Mouse (Mus musculus) mouse embryonic stem cell (cell line): ENCODE measurements around the gene Acaa1a.

ENCODE experiments used
- in situ Hi-C, 2 experiments: fragments of 300-500 bp; cut with MboI; formaldehyde crosslinking; loops; 1 replicate in 1 of 2; 3 replicates in 1 of 2; pipeline ENCODE4 v1.14.3; 2019 to 2020; ENCODE audit warnings: low sequenced_read_pairs in 2 of 2, low pct_unique_long_range_greater_than_20kb in 1 of 2, mixed read lengths in 1 of 2; ENCODE audit not compliant: unreplicated experiment in 1 of 2

Acaa1a gene

DNA sequence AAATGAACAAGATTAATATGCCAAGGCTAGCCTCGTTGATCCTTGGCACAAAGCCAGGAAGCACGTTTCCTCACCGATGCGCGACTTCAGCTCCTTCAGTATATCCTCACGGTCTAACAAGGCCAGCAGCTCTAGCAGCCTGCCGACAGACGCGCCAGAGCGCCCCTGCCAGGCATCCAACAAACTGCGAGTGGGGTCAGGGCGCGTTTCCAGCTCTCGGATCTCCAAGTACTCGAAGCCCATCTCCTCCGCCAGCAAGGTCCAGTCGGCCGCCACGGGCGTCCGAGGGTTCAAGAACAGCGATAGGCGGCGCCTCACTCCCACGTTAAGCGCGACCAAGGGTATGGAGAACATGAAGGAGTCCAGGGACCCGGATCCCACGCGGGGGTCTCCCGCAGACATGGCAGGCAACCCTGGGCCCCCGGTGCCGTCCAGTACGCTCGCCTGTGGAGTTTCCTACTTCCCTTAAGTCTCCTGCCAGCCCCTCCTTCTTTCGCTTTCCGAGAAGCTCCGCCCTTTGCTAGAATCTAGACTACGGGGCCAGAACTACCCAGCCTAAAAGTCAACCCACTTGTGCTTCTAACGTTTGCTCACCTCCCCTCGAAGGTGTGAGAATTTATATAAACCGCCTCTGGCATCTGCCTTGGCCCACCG lies at the start of gene Acaa1a:
Acaa1a (plus strand) TSS at position 119 of the 654 bp plus-strand sequence.
- in situ Hi-C loops, result no loop called here

DNA sequence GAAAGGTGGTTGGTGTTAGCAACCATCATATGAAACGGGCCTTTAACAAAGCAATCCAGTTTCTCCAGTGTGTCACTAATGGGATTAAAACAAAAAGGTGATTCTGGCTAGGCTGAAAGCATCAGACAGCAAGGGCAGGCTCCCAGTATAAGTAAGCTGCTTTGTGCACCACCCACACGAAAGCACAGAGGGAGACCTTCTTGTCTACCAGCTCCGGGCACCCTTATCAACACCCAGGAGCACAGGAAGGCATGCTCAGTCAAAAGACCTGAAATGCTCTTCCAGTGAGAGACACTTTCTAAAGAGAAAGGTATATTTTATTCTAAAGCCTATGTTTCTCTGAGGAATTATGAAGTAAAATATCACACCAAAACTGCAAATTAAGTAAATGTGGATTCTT lies 48.7 kb upstream of the Acaa1a start:
- in situ Hi-C loops, result no loop called here

DNA sequence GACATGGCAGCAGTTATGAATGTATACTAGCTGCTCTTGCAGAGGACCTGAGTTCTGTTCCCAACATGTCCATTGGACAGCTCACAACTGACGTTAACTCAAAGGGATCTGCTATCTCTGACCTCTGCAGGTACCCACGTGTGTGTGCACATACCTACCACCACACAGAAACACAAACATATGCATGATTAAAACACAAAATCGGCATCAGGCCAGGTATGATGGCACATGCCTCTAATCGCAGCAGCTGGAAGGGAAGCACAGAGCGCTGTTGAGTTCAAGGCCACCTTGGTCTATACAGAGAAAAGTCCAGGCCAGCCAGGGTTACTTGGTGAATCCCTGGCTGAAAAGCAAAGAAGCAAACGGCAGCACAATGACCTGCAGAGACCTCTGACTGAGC lies 41.8 kb upstream of the Acaa1a start:
- in situ Hi-C loops, result no loop called here

DNA sequence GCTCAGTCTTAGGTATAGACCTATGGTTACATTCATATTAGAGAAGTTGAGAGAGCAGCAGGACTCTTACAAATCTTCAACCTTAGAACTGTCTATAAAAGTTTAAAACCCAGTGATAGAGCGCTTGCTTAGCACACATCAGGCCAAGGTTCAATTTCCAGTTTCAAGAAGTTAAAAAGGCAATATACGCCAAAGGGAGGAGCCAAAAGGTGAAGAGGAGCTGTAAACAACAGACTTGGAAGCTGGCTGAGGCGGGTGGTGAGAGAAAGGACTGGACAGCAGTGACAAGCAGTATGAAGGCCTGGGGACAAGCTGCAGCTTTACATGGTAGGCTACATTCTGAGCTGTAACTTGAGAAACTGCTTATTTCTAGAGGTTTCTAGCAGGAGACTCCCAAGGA lies 40.9 kb upstream of the Acaa1a start:
- in situ Hi-C loops, result no loop called here

DNA sequence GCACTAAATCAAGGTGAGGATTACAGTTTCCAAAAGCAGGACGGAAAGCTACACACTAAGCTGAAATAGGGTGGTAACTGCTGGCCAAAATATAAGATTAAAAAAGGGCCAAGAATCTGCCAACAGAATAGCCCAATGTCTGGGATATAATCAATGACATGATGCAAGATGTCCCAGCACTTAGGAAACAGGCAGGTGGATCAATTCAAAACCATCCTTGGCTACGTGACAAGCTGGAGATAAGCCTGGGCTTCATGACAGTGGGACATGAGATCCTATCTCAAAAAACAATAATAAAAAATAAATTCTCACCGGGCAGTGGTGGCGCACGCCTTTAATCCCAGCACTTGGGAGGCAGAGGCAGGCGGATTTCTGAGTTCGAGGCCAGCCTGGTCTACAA lies 33.6 kb upstream of the Acaa1a start:
- in situ Hi-C loops, result no loop called here

DNA sequence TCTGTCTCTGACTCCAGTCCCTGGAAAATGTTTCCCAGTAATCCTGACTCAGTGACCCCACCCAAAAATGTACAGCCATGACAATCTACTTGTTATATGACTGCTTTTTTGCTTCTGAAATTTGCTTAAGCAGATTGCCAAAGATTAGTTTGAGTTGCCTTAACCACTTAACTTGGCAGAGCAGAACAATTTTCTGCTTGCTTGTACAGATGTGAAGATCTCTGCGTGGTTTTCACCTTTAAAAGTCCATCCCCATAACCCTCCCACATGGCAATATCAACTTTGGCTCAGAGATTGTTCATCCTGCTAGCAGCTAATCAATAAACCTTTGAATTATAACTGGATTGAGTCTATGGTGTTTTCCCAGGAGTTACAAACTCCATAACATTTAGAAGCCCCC lies 30.4 kb upstream of the Acaa1a start:
- in situ Hi-C loops, result no loop called here

DNA sequence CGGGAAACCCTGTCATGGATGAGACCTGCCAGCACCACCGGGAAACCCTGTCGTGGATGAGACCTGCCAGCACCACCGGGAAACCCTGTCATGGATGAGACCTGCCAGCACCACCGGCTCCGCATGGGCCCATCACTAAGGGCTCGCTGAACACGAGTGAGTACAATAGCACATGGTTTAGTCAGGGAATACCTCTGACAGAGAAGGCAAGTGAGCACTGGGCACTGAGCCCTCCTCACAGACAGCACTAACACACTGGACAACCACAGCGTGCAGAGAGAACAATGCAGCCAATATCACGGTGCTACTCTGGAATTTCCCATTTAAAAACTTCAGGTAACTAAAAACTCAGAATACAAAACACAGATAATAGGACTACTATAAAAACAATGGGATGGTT lies 26.4 kb upstream of the Acaa1a start:
- in situ Hi-C loops, result no loop called here

DNA sequence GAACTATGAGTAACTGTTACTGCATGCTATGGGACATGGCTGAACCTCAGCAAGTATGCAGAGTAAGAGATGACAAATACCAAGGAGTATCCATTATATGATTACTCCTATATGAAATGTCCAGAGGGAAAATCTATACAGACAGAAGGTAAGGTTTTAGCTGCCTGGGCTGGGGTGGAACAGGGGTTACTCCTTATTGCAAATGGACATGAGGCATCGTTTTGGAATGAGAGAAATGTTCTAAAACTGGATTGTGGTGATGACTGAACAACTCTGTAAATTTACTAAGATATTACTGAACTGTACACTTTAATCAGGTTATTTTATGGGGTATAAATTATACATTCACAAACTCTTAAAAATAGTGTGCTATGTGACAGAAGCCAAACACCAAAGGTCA lies 20.6 kb upstream of the Acaa1a start:
- in situ Hi-C loops, result no loop called here

DNA sequence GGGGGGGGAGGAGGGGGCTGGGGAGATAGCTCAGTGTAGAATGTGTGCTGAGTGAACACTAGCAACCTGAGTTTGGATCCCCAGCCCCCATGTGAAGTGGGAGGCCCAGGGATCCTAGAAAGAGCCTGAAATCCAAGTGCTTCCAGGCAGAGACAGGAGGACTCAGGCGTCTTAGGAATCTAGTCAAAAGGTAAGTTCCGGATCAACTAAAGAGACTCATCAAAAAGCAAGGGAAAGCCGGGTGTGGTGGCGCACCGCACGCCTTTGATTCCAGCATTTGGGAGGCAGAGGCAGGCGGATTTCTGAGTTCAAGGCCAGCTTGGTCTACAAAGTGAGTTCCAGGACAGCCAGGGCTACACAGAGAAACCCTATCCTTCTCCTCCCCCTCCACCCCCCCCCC lies 19.0 kb upstream of the Acaa1a start:
- in situ Hi-C loops, result no loop called here

DNA sequence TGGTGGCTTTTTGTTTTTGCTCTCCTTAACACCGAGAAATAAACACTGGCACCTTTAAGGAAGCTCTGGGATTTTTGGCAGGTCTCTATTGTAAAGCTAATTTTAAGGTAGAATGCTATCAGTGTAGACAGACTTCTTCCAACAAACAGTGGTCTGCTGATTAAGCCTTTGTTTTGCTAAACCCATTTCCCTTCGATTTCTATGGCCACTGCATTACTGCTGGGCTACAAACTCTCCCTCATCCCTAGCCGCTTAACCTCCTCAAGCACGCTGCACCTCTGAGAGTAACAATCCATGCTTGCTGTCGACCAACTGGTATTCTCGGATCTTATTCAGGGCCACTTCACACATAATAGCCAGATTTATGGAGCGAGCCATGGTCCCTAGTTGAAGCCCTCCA lies 18.5 kb upstream of the Acaa1a start:
- in situ Hi-C loops, result no loop called here

DNA sequence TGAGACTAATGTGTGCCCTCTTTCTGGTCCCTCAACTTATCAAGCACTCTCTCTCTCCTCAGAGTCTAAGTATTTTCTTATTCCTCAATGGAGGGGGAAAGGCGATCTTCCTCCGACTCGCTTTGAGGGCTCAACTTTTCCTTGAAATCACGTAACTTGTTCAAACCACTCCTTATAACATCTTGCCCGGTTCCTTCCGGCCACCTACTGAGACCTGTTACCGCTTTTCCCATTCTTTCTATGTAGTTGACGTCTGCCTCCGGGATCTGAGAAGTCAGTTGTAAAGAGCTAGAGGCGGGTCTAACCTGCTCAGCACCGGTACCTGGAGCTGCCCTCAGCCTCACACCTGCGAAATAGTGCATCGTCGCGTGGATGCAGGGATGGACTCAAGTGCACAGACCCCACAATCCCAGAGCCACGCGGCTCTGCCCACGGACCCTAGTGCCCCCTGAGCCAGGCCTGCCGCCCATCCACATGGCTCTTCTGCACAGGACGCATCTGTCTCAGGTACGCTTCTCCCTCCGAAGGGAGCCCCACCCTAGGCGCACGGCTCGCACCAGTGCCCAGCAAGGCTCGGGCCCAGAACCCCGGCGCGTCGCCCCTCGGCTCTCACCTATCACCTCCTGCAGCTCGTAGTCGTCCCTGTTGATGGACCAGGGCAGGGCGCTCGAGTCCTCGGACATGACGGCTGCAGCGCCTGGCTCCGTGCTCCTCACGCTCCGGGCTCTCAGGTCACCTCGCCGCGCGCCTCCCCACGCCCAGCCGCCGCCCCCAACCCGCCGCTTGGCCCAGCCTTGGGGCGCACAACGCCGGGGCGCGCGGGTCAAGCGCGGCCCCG lies 17.9 kb upstream of the Acaa1a start:
- in situ Hi-C loops, result no loop called here

DNA sequence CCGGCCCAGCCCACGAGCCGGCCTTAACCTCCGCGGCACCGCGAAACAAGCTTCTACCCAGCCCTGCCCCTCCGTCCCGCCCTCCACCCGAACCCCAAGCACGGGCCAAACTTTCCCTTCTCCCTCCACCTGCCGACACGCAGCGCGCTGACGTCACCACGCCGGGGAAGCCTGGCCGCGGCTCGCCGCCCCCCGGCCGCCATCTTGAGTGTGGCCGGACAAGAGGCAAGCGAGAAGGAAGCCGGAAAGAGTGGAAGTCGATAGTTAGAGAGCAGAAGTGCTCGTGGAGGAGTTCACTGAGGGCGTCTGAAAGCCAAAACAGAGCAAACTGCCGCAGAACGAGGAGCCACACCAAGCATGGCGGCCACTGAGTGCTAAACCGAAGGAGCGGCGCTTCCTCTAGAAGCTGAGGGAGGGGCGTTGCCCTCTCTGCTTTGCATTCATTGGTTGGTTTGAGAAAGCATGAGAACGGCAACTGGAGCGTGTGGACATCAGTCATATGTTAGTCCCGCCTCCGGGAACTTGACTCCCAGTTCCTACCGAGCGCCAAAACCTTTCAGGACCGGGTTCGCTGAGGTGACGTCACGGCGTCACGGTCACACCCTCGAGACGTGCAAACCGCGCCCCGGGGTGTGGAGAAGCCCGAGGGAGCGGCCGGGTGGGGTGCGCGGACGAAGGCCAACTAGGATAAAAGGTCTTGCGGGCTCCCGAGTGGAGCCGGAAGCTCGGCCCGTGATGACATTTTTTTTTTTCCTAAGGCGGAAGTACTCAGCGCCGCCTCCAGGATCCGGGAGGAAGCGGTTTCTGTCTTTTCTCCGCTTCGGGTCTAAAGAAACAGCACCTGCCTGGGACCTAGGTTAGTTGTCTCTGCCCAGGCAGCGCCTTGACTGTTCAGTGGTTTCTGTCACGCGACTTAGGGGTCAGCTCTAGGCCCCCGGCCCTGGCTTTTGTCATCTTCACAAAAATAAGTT lies 16.9 kb upstream of the Acaa1a start, which contains the start of gene Oxsr1:
Oxsr1 (minus strand) TSS at position 139 of the 971 bp plus-strand sequence.
- in situ Hi-C loops, result no loop called here

DNA sequence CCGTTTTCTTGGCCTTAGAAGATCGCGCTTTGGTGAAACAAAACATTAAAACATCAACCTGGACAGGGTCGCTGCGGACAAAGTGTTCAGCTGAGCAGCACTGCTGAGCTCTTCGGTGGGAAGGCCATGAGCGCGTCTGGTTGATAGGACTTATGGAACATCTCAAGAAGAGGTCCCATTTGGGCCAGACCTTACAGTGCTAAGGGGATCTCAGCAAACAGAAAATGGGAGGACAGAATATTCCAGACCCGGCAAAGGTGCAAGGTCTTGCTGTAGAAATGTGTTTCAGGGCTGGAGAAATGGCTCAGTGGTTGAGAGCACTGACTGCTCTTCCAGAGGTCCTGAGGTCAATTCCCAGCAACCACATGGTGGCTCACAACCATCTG lies 16.2 kb upstream of the Acaa1a start:
- in situ Hi-C loops, result no loop called here

DNA sequence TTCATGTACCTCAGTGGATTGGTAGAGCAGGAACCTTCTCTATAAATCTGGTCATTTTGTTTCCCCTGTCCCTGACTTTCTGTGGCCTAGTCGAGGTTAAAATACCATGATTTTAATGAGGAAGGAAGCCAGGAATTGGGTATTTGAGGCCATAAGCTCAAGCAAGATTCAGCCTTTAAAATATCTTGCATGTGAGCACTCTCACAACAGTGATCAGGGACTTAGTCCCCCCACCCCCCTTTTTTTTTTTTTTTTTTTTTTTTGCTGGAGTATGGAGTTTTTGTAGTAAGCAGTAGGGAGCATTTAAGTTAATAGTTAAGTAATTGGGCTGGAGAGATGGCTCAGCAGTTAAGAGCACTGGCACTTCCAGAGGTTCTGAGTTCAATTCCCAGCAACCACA lies 15.3 kb upstream of the Acaa1a start:
- in situ Hi-C loops, result no loop called here

DNA sequence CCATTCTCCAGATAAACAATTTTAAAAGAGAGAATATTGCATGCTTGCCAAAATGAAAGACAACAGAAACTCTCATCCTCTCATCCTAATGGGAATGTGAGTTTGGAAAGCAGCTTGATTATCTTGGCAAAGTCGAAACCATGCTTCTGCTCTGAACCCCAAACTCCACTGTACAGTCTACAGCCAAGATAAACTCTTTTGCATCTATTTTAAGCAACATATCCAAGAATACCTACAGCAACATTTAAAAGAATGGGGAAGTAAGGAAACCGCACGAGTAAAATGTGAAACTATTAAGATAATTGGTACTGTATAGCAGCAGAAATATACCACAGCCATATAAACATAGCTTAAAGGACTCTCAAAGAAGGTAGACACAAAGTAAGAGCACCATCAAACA lies 11.0 kb upstream of the Acaa1a start:
- in situ Hi-C loops, result no loop called here

DNA sequence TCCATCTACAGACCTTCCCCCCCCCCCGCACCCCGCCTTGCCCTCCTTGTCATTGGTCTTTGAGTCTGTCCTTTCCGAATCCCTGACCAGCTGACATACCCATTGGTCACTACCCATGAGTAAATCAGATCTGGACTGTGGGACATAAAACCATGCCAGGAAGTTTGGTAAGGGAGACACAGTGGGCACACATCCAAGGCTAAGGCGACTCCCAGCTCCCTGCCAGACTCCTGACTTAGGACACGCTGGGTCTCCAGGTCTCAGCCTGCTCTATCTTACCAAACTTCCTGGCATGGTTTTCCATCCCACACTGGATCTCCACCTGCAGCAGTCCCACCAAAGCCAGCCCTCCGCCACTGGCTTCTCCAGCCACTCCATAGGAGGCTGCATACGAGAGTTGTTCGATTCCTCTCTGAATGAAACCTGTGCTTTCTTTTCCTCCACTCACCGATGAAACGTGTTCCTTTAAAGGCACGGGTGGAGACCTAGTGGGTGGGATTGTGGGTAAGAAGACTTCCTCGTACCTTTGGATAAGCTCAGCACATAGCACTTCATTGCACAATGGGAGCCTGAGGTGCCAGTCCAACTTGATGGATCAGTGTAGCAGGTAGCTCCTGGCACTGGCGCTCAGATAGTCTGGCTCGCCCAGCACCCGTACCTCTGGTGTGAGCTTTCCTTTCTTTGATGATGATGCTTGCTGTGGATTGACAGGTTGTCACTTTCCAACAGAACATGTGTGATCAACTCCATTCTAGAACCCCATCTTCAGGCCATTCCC lies 9.1 kb upstream of the Acaa1a start:
- in situ Hi-C loops, result no loop called here

DNA sequence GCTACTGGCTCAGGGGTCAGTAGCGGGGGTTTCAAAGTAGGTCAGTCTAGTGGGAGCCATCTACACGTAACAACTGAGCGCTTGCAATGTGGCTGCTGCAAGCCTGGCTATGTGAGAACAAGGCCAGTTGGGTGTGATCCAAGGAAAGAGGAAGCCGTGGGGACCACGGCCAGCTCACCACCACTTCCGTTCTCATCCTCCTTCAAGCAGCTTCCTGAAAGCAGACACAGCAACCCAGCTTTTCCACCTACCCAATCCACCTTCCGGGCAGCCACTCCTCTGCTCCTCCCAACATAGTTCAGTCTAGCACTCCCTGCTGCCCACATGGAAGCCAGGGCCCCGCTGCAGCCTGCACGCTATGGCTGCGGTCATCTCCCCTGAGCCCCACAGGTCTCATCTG lies 5.2 kb upstream of the Acaa1a start:
- in situ Hi-C loops, result no loop called here

DNA sequence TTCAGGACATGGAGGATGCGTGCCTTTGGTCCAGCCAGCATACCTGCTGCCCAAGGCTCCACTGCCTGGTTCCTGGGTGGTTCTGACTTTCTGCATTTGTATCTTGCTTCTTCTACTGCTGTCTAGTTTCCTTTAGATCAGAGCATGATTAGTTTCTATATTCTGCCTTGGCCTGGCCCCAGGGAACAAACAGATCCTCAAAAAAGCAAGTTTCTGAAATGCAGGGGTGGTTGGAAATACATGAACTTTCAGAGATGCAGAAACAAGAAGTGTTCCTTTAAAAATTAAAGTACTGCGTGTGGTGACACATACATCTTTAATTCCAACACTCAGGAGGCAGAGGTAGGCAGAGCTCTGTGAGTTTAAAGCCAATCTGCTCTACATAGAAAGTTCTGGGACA lies 4.6 kb upstream of the Acaa1a start:
- in situ Hi-C loops, result no loop called here
